ENCODE assay signal across 28 mouse cellular contexts in genomic region chr5:130268976-130269375, GRCm38 (mm10). TPM values are rescaled to one million over a fixed set of nuclear protein-coding genes. Genes with fewer than 3 reads are reported as not detected.
DNase-seq lines count a peak whose midpoint lies in the region; ATAC-seq and TF ChIP-seq lines count a peak whose summit lies in the region.
"Had no signal": no experiment of that assay in that cellular context is flagged by ENCODE, and none has a peak within 500 bp of the region (broad histone marks: within the 10 kb centered on the region; RNA-seq: fewer than 3 reads in every experiment).

No protein-coding gene starts in this region.

- ATAC-seq in hindbrain, postnatal 0 days = no peak
- ATAC-seq in heart, embryonic 12.5 days (ENCODE audit: insufficient number of reproducible peaks, low FRiP score) = no peak
- ATAC-seq: forebrain, embryonic 13.5 days; intestine, embryonic 16.5 days; midbrain, embryonic 16.5 days had no signal

- no peaks in the 10 kb centered on the region for H3K9me3 ChIP-seq in hindbrain, postnatal 0 days (ENCODE audit: low read length)
- peaks cover 6% of the 10 kb centered on the region; the same call in 1 of the 2 replicates for H3K9me3 ChIP-seq in heart, embryonic 12.5 days (replicated peaks)
- H3K9me3 ChIP-seq: forebrain, embryonic 13.5 days; heart, embryonic 10.5 days; hindbrain, embryonic 12.5 days; limb, embryonic 13.5 days; lung, embryonic 15.5 days had no signal

- H3K4me2 ChIP-seq in hindbrain, postnatal 0 days (ENCODE audit: low read depth, low read length) = no peak overlapping the region
- H3K4me2 ChIP-seq in heart, embryonic 12.5 days = no peak overlapping the region
- H3K4me2 ChIP-seq: forebrain, embryonic 13.5 days; hindbrain, embryonic 12.5 days; limb, embryonic 13.5 days; liver, embryonic 11.5 days; lung, embryonic 15.5 days; midbrain, embryonic 11.5 days had no signal

- no peak overlapping the region for H3K9ac ChIP-seq in hindbrain, postnatal 0 days (replicated peaks; ENCODE audit: low read length)
- no peak overlapping the region for H3K9ac ChIP-seq in heart, embryonic 12.5 days
- H3K9ac ChIP-seq: forebrain, embryonic 13.5 days; hindbrain, embryonic 12.5 days; limb, embryonic 13.5 days; lung, embryonic 15.5 days had no signal

- no peaks in the 10 kb centered on the region; the same call in 1 of the 2 replicates for H3K4me1 ChIP-seq in cerebellum, adult 2 months (ENCODE audit: control insufficient read depth, insufficient read depth, low read length)
- H3K4me1 ChIP-seq in hindbrain, postnatal 0 days (ENCODE audit: insufficient read depth, low read length) = no peaks in the 10 kb centered on the region
- H3K4me1 ChIP-seq in heart, embryonic 12.5 days (replicated peaks) = no peaks in the 10 kb centered on the region
- H3K4me1 ChIP-seq: forebrain, embryonic 13.5 days; heart, embryonic 10.5 days; hindbrain, embryonic 12.5 days; limb, embryonic 13.5 days; lung, embryonic 15.5 days had no signal

- no peak for TF ChIP-seq POLR2A in cerebellum, adult 2 months (IDR thresholded peaks at IDR 0.05; ENCODE audit: borderline replicate concordance, insufficient read depth, low read length)

- TF ChIP-seq CTCF in cerebellum, adult 2 months (IDR thresholded peaks at IDR 0.05; ENCODE audit: borderline replicate concordance, insufficient read depth, low read depth, low read length) = no peak
- TF ChIP-seq CTCF in hindbrain, postnatal 0 days (IDR thresholded peaks at IDR 0.05; ENCODE audit: low read depth) = no peak

- H3K4me3 ChIP-seq in cerebellum, adult 2 months (replicated peaks; ENCODE audit: insufficient read depth, low read depth, low read length) = no peak overlapping the region
- no peak overlapping the region for H3K4me3 ChIP-seq in hindbrain, postnatal 0 days (ENCODE audit: low read length)
- H3K4me3 ChIP-seq in heart, embryonic 12.5 days = no peak overlapping the region
- H3K4me3 ChIP-seq: forebrain, embryonic 13.5 days; heart, embryonic 10.5 days; hindbrain, embryonic 12.5 days; limb, embryonic 13.5 days; lung, embryonic 15.5 days had no signal

- 66% methylated on average over 11 of the region's 11 CpGs for WGBS in cerebellum, adult 2 months
- 79% methylated on average over 11 of the region's 11 CpGs for WGBS in hindbrain, postnatal 0 days
- 77% methylated on average over 11 of the region's 11 CpGs for WGBS in heart, embryonic 12.5 days

- H3K36me3 ChIP-seq in hindbrain, postnatal 0 days (ENCODE audit: insufficient read depth, low read length) = peaks cover 13% of the 10 kb centered on the region
- H3K36me3 ChIP-seq in heart, embryonic 12.5 days = peaks cover 74% of the 10 kb centered on the region

- no peaks in the 10 kb centered on the region for H3K27me3 ChIP-seq in cerebellum, adult 2 months (ENCODE audit: control insufficient read depth, insufficient read depth, low read length)
- no peaks in the 10 kb centered on the region for H3K27me3 ChIP-seq in hindbrain, postnatal 0 days (ENCODE audit: insufficient read depth, low read length)
- no peaks in the 10 kb centered on the region for H3K27me3 ChIP-seq in heart, embryonic 12.5 days (replicated peaks)
- H3K27me3 ChIP-seq: forebrain, embryonic 13.5 days; hindbrain, embryonic 12.5 days; limb, embryonic 13.5 days; lung, embryonic 15.5 days had no signal

- H3K27ac ChIP-seq in cerebellum, adult 2 months (ENCODE audit: insufficient read depth, low read length) = peak overlapping the region; percentile 45; the same call in 1 of the 2 replicates
- no peak overlapping the region for H3K27ac ChIP-seq in hindbrain, postnatal 0 days
- no peak overlapping the region for H3K27ac ChIP-seq in heart, embryonic 12.5 days (ENCODE audit: poor library complexity, severe bottlenecking)
- H3K27ac ChIP-seq: forebrain, embryonic 13.5 days; heart, embryonic 10.5 days; hindbrain, embryonic 12.5 days; kidney, postnatal 0 days; limb, embryonic 13.5 days; lung, embryonic 15.5 days; stomach, postnatal 0 days had no signal

- peak in 1 of 2 experiments; percentile 26 for DNase-seq in cerebellum, adult 2 months
- DNase-seq in cerebellum, postnatal 36 days = no peak
- peak; percentile 27 to 41 for DNase-seq in layer of hippocampus, postnatal 10 days (ENCODE audit: low spot score in 2 of 2)
- DNase-seq in layer of hippocampus, adult 9-10 months (ENCODE audit: low spot score) = no peak
- DNase-seq in adrenal gland, postnatal 25 days = peak; percentile 53
- DNase-seq in hindbrain, postnatal 0 days (ENCODE audit: low spot score) = no peak
- DNase-seq: cerebellum, postnatal 10 days; heart, postnatal 36 days; kidney, adult 8-10 months; kidney, postnatal 4 days; layer of hippocampus, adult 9-11 months; lung, postnatal 36 days; right cerebral cortex, adult 18-20 months; spleen, adult 18-20 months; thymus, adult 18-20 months; thymus, postnatal 25 days had no signal

RNA-seq across cellular contexts. Expression of gene Tyw1, which starts 13.6 kb away (rescaled TPM):
- polyA plus RNA-seq in cerebellum, adult 2 months (2012; rRNA removed) = 17.8 and 17.9 TPM in 2 replicates
- total RNA-seq in layer of hippocampus, postnatal 10 days (2021) = 10 to 100 TPM; 16.9 to 18.4 TPM
- 32.0 and 34.1 TPM in 2 replicates for total RNA-seq in adrenal gland, postnatal 25 days (2021)
- total RNA-seq in hindbrain, postnatal 0 days (2014; rRNA removed) = 20.5 and 22.7 TPM in 2 replicates
- polyA plus RNA-seq in hindbrain, postnatal 0 days (2015; fragmentation: Nextera tagmentation; extraction: Ambion mirVana) = 17.6 and 18.1 TPM in 2 replicates
- 17.7 and 18.9 TPM in 2 replicates for polyA plus RNA-seq in heart, embryonic 12.5 days (2016; fragmentation: Nextera tagmentation; extraction: Ambion mirVana)

RNA-seq across cellular contexts. Expression of gene Sbds, which starts 13.6 kb away (rescaled TPM):
- 92.5 and 95.5 TPM in 2 replicates for polyA plus RNA-seq in cerebellum, adult 2 months (2012; rRNA removed)
- 10 to 100 TPM; 50.5 to 53.1 TPM for total RNA-seq in layer of hippocampus, postnatal 10 days (2021)
- total RNA-seq in adrenal gland, postnatal 25 days (2021) = 104 and 110 TPM in 2 replicates
- 14.9 and 21.5 TPM in 2 replicates for total RNA-seq in hindbrain, postnatal 0 days (2014; rRNA removed)
- 52.3 and 57.2 TPM in 2 replicates for polyA plus RNA-seq in hindbrain, postnatal 0 days (2015; fragmentation: Nextera tagmentation; extraction: Ambion mirVana)
- 62.8 and 65.3 TPM in 2 replicates for polyA plus RNA-seq in heart, embryonic 12.5 days (2016; fragmentation: Nextera tagmentation; extraction: Ambion mirVana)

RNA-seq across cellular contexts. Expression of gene Tmem248, which starts 52.1 kb away (rescaled TPM):
- polyA plus RNA-seq in cerebellum, adult 2 months (2012; rRNA removed) = 35.5 and 38.1 TPM in 2 replicates
- total RNA-seq in layer of hippocampus, postnatal 10 days (2021) = 10 to 100 TPM; 36.1 to 37.0 TPM
- 42.0 and 53.0 TPM in 2 replicates for total RNA-seq in adrenal gland, postnatal 25 days (2021)
- 37.1 and 51.2 TPM in 2 replicates for total RNA-seq in hindbrain, postnatal 0 days (2014; rRNA removed)
- polyA plus RNA-seq in hindbrain, postnatal 0 days (2015; fragmentation: Nextera tagmentation; extraction: Ambion mirVana) = 26.5 and 30.5 TPM in 2 replicates
- polyA plus RNA-seq in heart, embryonic 12.5 days (2016; fragmentation: Nextera tagmentation; extraction: Ambion mirVana) = 41.5 and 43.6 TPM in 2 replicates

Comparison
In these comparisons a context has a peak if more than half of its experiments do, and no peak if none do; other contexts are left out.
1. DNase-seq: peak in layer of hippocampus, postnatal 10 days (2 of 2) and adrenal gland, postnatal 25 days (single experiment); none in cerebellum, postnatal 36 days (0 of 2), layer of hippocampus, adult 9-10 months (single experiment) and hindbrain, postnatal 0 days (single experiment).